Mouse (Mus musculus): ENCODE measurements around the gene Plekhg2. TPM values are rescaled to one million over a fixed set of nuclear protein-coding genes. Genes with fewer than 3 reads are reported as not detected.

The Plekhg2 gene
- total RNA-seq, 4 experiments from 2014 or later, result 13.6 to 28.9 (median 20.9) TPM

- peak; percentile 69 for DNase-seq
Observed at GRCm38 (mm10) chr7:28382981-28383396, 10.6 kb upstream of the Plekhg2 start.

- no peak for DNase-seq
Observed at GRCm38 (mm10) chr7:28382347-28382951, 10.1 kb upstream of the Plekhg2 start.

GRCm38 (mm10) chr7:28381938-28382337, 9.5 kb upstream of the Plekhg2 start:
- peak; percentile 82 for DNase-seq

DNA sequence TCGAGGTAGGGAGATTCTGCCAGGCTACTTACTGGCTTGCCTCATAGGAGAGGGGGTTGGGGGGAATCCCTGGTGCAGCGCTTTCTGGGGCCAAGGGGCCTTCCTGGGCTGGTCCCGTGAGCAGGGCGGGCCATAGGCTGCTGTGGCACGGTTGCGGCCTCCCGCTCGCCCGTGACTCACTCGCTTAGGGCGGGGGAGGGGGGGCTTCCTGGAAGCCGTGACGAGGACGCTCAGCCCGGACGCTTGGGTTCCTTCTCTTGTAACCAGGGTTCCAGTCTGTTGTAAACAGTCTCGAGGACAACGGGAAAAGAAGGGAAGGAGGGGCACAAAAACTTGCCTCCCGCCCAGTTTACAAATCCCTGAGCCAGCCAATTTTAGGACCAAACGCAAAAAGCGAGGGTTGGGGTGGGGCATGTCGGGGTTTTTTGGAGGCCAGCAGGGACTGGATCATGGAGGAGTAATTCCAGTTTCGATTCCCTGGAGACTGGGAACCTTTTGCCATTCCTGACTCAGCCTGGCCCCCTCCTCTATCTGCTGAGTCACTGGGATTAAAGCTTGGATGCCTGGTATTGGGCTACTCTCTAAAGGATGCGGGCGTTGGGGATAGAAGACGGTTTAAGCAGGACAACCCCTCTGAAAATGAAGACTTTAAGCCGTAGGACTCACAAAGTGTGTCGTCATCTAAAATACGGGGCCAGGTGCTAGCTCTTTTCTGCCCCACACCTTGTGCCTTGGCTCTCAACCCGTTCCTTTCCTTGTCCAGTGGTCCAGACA, 8.8 kb upstream of the Plekhg2 start:
- peak; percentile 86 for DNase-seq

DNA sequence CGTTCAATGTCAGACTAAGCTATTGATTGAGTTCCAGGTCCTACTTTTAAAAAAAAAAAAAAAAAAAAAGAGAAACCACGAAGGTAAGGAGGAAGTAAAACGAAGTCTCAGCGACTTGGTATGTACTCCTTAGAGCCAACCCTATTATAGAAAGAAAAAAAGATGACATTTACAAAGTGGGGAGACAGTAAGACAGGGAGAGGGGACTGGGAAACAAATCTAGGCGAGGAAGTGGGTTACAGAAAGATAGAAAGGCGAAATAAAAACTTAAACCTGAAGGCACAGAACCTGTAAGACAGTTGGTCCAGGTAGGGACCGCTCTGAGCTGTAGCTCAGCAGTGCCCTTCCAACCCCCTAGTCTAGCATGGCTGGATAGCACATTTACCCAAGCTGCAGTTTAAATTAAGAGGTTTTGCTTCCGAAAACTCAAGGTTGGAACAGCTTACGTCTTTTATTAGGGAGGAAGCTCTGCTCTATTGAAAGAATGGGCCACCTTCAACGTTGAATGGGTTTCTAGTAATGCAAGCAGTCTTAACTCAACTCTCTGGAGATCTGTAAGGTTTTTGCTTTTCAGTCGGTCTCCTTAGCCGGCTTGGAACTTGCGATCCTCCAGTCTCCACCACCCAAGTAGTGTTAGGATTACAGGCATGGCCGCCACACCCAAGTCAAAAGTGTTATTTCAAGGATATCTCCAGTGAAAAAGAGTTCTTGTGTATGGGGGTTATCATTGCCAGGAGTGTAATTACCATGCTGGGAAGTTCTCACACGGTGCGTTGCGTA, 8.0 kb upstream of the Plekhg2 start, which contains the start of gene Zfp36:
TSS of gene Zfp36 (minus strand) at position 17 of the 780 bp plus-strand sequence.
- no peak for DNase-seq

DNA sequence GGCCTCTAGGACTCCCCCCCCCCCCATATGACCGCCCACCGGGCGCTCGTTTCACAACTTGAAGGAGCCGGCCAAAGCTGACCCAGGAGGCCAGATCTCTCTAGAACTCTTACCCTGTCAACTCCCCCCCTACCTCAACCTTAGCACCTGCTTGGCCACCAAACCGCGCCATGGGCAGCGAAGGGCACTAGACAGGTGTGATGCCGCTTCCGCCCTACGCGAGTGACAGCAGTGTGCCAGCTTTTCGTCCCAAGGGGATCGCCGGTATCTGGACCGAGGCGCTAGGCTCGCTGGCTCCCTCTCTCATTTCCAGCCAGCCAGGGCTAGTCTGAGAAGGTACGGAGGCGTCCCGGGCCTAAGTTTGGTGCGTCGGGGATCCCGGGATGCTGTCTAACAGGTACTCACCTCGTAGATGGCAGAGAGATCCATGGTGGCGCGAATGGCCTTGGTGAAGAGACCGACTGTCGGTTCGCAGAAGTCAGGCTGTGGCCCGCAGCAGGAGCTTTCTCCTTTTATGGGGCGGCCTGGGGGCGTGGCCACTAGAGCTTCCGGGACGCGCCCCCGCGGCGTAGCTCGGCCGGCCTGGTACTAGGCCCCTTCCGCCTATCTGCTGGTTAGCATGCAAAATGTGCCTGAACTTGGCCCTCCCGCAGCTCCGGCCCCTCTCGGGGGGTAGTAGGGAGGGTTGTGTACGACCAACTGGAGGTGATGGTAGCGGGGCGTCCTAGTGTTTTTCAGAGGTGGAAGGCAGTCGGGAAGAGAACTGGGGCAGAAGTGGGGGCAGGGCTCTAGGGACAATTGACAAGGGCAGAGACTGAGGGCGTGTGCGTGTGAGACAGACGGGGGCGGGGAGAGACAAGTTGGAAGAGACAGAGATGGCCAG, 6.6 kb upstream of the Plekhg2 start:
- DNase-seq, result peak; percentile 89

GRCm38 (mm10) chr7:28378066-28378690, 5.8 kb upstream of the Plekhg2 start:
- peak; percentile 51 for DNase-seq

DNA sequence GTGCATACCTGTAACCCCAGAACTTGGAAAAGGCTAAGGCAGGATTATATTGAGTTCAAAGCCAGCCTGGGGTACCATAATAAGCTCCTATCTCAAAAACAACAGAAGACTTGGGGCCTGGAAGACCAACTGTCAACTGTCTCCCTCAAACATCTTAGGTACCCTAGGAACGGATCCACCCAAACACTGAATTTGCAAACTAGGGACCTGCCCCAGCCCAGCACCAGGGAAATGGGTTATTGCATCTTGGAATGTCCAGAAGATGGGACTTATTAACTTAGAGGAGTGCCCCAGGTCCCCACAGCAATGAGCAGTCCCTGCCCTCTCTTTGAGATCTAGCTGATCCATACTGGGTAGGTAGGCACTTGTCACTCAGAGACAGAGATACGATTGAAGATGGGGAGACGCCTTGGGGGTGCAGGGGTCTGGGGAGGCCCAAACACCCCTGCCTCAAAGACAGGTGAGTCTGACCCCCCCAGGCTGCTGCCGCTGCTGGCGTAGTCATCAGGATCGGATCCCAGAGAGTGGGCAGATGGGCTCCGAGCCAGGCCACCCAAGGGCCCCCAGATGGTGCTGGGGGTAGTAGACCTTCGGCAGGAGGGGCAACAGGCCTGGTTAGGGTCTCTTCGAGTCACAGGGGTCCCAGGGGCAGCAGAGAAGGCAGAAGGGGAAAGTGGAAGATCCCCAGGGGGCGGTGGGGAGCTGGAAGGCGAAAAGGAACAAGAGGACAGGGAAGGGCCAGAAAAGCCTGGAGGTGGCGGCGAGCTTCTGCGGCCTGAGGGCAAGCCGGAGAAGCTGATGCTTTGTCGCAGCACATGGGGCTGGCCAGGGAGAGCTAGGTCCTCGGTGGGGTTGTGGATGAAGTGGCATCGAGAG, 5.0 kb upstream of the Plekhg2 start:
- DNase-seq, result no peak

GRCm38 (mm10) chr7:28376011-28376771, 3.8 kb upstream of the Plekhg2 start:
- DNase-seq, result peak; percentile 81

DNA sequence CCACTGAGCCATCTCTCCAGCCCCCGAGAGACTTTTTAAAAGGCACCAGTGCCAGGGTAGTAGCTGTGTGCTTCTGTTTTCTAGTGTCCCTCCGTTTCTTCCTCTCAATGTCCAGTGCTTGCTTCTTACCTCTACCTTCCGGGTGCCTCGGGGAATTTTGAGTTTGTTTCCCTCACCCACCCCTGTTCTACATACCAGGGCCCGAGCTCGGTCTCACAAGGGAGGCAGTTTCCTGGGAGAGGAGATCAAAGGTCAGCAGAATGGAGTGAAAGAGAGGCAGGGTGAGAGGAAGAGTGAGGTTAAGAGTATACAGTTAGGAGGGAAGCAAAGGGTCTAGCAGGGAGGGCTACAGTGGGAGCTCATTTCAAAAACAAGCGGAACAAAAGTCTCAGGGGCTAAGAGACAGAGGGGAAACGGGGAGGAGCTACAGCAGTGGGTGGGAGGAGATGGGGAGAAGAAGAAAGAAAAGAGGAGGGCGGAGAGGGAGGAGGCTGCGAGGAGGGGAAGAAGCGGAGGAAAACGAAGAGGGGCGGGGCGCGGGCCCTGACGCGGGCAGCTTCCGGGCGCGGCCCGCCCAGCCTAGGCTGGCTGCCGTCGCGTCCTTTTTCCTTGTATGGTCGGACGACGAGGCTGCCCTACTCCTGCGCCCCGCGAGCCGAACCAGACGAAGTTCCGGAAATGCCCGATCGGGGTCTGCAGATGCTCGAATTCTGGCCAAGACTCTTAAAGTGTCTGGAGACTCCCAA, 3.0 kb upstream of the Plekhg2 start:
- DNase-seq, result peak; percentile 85

- DNase-seq, result no peak
Observed at GRCm38 (mm10) chr7:28374647-28375046, 2.2 kb upstream of the Plekhg2 start.

- no peak for DNase-seq
Observed at GRCm38 (mm10) chr7:28373891-28374495, 1.6 kb upstream of the Plekhg2 start.

DNA sequence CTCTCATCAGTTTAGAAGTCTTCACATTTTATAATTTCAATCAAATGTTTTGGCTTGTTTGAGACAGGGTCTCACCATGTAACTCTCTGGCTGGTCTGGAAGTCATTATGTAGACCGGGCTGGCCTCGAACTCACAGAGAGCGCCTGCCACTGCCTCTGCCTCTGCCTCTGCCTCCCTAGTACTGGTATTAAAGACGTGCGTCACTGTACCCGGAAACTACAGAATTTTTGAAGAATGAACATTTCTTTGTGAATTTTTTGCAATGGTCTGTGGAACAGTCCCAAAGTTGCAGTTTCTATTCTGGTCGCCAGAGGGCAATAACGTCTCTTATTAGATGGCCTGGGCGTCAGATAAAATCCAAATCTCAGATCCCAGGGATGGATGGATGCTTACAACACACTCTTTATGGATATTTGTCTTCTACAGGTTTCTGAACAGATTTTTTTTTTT, 757 bp upstream of the Plekhg2 start:
- peak; percentile 77 for DNase-seq

- peak; percentile 49 for DNase-seq
Observed at GRCm38 (mm10) chr7:28371514-28371989, 847 bp downstream of the Plekhg2 start.

- no peak for DNase-seq
Observed at GRCm38 (mm10) chr7:28370977-28371513, 1.4 kb downstream of the Plekhg2 start.

GRCm38 (mm10) chr7:28370051-28370450, 2.3 kb downstream of the Plekhg2 start:
- no peak for DNase-seq

GRCm38 (mm10) chr7:28368276-28368920, 4.0 kb downstream of the Plekhg2 start:
- DNase-seq, result no peak
